In the genomic region with DNA sequence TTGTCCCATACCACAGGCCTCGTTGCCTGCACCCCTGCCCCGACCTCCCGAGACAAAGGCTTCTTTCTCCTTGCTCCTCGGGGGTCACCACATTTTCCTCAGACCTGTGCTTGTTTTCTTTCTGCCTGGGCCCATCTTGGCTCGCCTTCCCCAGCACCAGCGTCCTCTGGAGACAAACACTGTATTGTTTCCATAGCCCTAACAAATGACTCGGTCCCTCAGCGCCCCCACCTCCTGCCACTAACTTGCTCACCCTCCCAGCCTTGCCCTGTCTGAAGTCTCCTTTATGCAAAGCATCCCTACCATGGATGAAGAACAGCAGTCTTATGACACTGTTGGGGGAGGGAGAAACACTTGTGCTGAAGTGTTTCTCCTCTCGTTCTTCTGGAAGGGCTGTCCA, we compare ENCODE assay signal across 9 mouse cellular contexts.
DNase-seq lines count a peak whose midpoint lies in the region; ATAC-seq lines count a peak whose summit lies in the region.
"Had no signal": no experiment of that assay in that cellular context is flagged by ENCODE, and none has a peak within 500 bp of the region (broad histone marks: within the 10 kb centered on the region; RNA-seq: fewer than 3 reads in every experiment).

No protein-coding gene starts in this region.

- H3K36me3 ChIP-seq in kidney, embryonic 15.5 days, result no peaks in the 10 kb centered on the region
- H3K36me3 ChIP-seq in kidney, embryonic 14.5 days (ENCODE audit: control insufficient read depth, insufficient read depth, low read length), result no peaks in the 10 kb centered on the region
- H3K36me3 ChIP-seq in embryonic facial prominence, embryonic 12.5 days, result no peaks in the 10 kb centered on the region
- H3K36me3 ChIP-seq in hindbrain, embryonic 11.5 days (ENCODE audit: control insufficient read depth, insufficient read depth, low read length), result no peaks in the 10 kb centered on the region
- H3K36me3 ChIP-seq in midbrain, embryonic 15.5 days (replicated peaks), result no peaks in the 10 kb centered on the region
- H3K36me3 ChIP-seq: limb, embryonic 15.5 days had no signal

- peak overlapping the region; percentile 32; the same call in 1 of the 2 replicates for H3K27ac ChIP-seq in kidney, embryonic 15.5 days
- no peak overlapping the region for H3K27ac ChIP-seq in kidney, embryonic 14.5 days (ENCODE audit: low read depth, low read length)
- H3K27ac ChIP-seq in embryonic facial prominence, embryonic 12.5 days, result peak overlapping the region; percentile 46; the same call in 1 of the 2 replicates
- H3K27ac ChIP-seq in hindbrain, embryonic 11.5 days (ENCODE audit: low read depth, low read length), result peak overlapping the region; percentile 80
- peak overlapping the region; percentile 27 for H3K27ac ChIP-seq in midbrain, embryonic 15.5 days
- H3K27ac ChIP-seq: limb, embryonic 15.5 days had no signal

- H3K4me2 ChIP-seq in kidney, embryonic 15.5 days, result no peak overlapping the region
- H3K4me2 ChIP-seq in kidney, embryonic 14.5 days (replicated peaks; ENCODE audit: low read depth, low read length), result no peak overlapping the region
- H3K4me2 ChIP-seq in embryonic facial prominence, embryonic 12.5 days (replicated peaks), result no peak overlapping the region
- 0 out of 2 replicates have a peak overlapping the region, but pooled peaks have one; percentile 5 for H3K4me2 ChIP-seq in hindbrain, embryonic 11.5 days (replicated peaks; ENCODE audit: low read depth, low read length)
- no peak overlapping the region for H3K4me2 ChIP-seq in midbrain, embryonic 15.5 days
- H3K4me2 ChIP-seq: limb, embryonic 15.5 days had no signal

- DNase-seq in hindbrain, embryonic 11.5 days (ENCODE audit: low spot score), result peak; percentile 51
- no peak for DNase-seq in c-Kit-positive CD71-positive TER-119-positive erythroid progenitor cells, embryonic 14.5 days (ENCODE audit: low spot score)
- no peak for DNase-seq in gastrocnemius, adult 8-10 months (ENCODE audit: low spot score in 2 of 2)
- no peak for DNase-seq in spleen, postnatal 4 days (ENCODE audit: low spot score in 2 of 2)

- H3K9me3 ChIP-seq in kidney, embryonic 15.5 days (replicated peaks), result no peaks in the 10 kb centered on the region; the same call in 1 of the 2 replicates
- H3K9me3 ChIP-seq in kidney, embryonic 14.5 days (ENCODE audit: control insufficient read depth, low read length), result no peaks in the 10 kb centered on the region
- no peaks in the 10 kb centered on the region for H3K9me3 ChIP-seq in embryonic facial prominence, embryonic 12.5 days
- no peaks in the 10 kb centered on the region for H3K9me3 ChIP-seq in hindbrain, embryonic 11.5 days (ENCODE audit: control insufficient read depth, low read length)
- no peaks in the 10 kb centered on the region for H3K9me3 ChIP-seq in midbrain, embryonic 15.5 days
- H3K9me3 ChIP-seq: limb, embryonic 15.5 days had no signal

- no peak for ATAC-seq in kidney, embryonic 15.5 days (replicated peaks; ENCODE audit: low FRiP score)
- ATAC-seq in kidney, embryonic 14.5 days (ENCODE audit: low FRiP score, low TSS enrichment), result no peak
- ATAC-seq in embryonic facial prominence, embryonic 12.5 days (ENCODE audit: insufficient number of reproducible peaks, insufficient read depth, low FRiP score, low TSS enrichment), result no peak
- ATAC-seq in hindbrain, embryonic 11.5 days (ENCODE audit: low FRiP score), result peak; percentile 53
- ATAC-seq in midbrain, embryonic 15.5 days (replicated peaks), result no peak

- 23% methylated on average over 9 of the region's 9 CpGs for WGBS in kidney, embryonic 15.5 days
- 25% methylated on average over 9 of the region's 9 CpGs for WGBS in kidney, embryonic 14.5 days
- 6% methylated on average over 9 of the region's 9 CpGs for WGBS in embryonic facial prominence, embryonic 12.5 days
- WGBS in hindbrain, embryonic 11.5 days, result 4% methylated on average over 9 of the region's 9 CpGs
- 8% methylated on average over 9 of the region's 9 CpGs for WGBS in midbrain, embryonic 15.5 days

- peaks cover 45% of the 10 kb centered on the region for H3K4me1 ChIP-seq in kidney, embryonic 15.5 days
- H3K4me1 ChIP-seq in kidney, embryonic 14.5 days (ENCODE audit: control insufficient read depth, insufficient read depth, low read length), result peaks cover 26% of the 10 kb centered on the region; the same call in 1 of the 2 replicates
- H3K4me1 ChIP-seq in embryonic facial prominence, embryonic 12.5 days, result peaks cover 31% of the 10 kb centered on the region
- H3K4me1 ChIP-seq in hindbrain, embryonic 11.5 days (replicated peaks; ENCODE audit: control insufficient read depth, insufficient read depth, low read length), result peaks cover 15% of the 10 kb centered on the region
- H3K4me1 ChIP-seq in midbrain, embryonic 15.5 days, result no peaks in the 10 kb centered on the region; the same call in 1 of the 2 replicates

- no peaks in the 10 kb centered on the region for H3K27me3 ChIP-seq in kidney, embryonic 15.5 days
- H3K27me3 ChIP-seq in kidney, embryonic 14.5 days (ENCODE audit: control insufficient read depth, insufficient read depth, low read length), result no peaks in the 10 kb centered on the region
- no peaks in the 10 kb centered on the region for H3K27me3 ChIP-seq in embryonic facial prominence, embryonic 12.5 days
- no peaks in the 10 kb centered on the region for H3K27me3 ChIP-seq in hindbrain, embryonic 11.5 days (ENCODE audit: control insufficient read depth, insufficient read depth, low read length)
- no peaks in the 10 kb centered on the region for H3K27me3 ChIP-seq in midbrain, embryonic 15.5 days (replicated peaks)
- H3K27me3 ChIP-seq: limb, embryonic 15.5 days had no signal

- no peak overlapping the region for H3K9ac ChIP-seq in kidney, embryonic 15.5 days
- no peak overlapping the region for H3K9ac ChIP-seq in kidney, embryonic 14.5 days (ENCODE audit: low read depth, low read length)
- H3K9ac ChIP-seq in embryonic facial prominence, embryonic 12.5 days, result no peak overlapping the region
- peak overlapping the region; percentile 31; the same call in 1 of the 2 replicates for H3K9ac ChIP-seq in hindbrain, embryonic 11.5 days (ENCODE audit: low read depth, low read length)
- no peak overlapping the region for H3K9ac ChIP-seq in midbrain, embryonic 15.5 days
- H3K9ac ChIP-seq: limb, embryonic 15.5 days had no signal

- H3K4me3 ChIP-seq in kidney, embryonic 15.5 days (replicated peaks), result no peak overlapping the region
- no peak overlapping the region for H3K4me3 ChIP-seq in kidney, embryonic 14.5 days (ENCODE audit: low read length)
- no peak overlapping the region for H3K4me3 ChIP-seq in embryonic facial prominence, embryonic 12.5 days
- H3K4me3 ChIP-seq in hindbrain, embryonic 11.5 days (ENCODE audit: low read depth, low read length), result no peak overlapping the region
- no peak overlapping the region for H3K4me3 ChIP-seq in midbrain, embryonic 15.5 days
- H3K4me3 ChIP-seq: limb, embryonic 15.5 days had no signal
